Mouse (Mus musculus): Measurements from ENCODE around the gene F2. TPM values are rescaled to one million over a fixed set of nuclear protein-coding genes. Genes with fewer than 3 reads are reported as not detected.

F2 gene
- polyA plus RNA-seq (2017; shearing (Covaris generic)), result not detected

DNA sequence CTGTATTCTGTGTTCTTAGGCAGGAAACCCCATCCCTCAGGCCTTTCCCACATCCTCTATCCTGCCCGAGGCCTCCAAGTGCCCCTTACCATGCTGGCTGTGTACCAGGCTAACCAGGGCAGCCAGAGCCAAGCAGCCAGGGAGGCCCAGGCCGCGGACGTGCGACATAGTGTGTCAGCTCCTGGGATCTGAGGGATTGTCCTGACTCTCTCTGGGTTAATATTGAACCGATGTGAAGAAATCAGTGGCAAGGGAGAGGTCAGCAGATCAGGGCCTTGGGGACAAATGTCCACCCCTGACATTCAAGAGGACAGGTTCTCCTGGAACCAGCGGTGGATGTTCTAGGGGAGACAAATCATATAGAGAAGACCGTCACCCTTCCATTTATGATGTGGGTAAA, at the start of gene F2:
F2 (minus strand) TSS at position 186 of the 400 bp plus-strand sequence.

DNA sequence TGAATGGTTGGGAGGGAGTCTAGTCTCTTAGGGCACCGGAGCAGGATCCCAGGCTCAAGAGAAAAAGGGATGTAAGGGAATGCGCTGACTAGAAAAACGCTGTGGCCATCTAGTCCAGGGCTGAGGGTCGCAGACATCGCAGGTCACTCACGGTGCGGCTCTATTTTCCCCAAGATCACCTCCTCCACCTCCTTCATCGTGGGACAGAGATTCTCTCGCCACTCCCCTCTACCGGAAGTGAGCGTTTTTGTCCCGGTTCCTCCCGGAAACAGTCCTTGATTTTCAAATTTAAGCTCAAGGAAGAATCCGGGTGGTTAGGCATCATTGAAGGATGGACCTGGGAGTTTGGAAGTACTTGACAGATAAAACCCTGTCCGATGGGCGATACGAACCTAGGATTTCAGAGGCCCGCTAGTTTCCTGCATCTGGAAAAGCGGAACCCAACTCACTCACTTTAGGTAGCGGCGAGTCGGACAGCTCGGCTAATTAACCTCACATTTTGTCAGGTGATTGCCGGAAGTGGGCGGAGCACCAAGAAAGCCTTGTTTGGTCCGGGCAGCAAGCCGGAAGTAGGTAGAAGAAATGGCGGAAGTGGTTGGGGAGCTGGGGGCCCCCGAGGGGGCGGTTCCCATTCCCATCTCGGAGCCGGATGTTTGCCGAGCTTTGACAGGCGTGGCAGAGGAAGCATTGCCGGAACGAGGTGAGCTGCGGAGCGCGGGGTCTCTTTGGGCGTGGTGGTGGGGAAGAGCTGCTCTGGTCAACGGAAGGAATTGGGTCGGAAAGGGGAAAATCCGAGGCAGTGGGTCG, 13.5 kb upstream of the F2 start, which contains the start of the genes Zfp408 and Arhgap1:
Zfp408 (minus strand) TSS at position 239 of the 807 bp plus-strand sequence.
Arhgap1 (plus strand) TSS at position 308 of the 807 bp plus-strand sequence.

Other genes with a start within 250 kb of the F2 start
- gene 1110051M20Rik, start 191.7 kb downstream of the F2 start, polyA plus RNA-seq (2017; shearing (Covaris generic)), result 32.4 TPM
- gene Lrp4, start 178.9 kb downstream of the F2 start, polyA plus RNA-seq (2017; shearing (Covaris generic)), result not detected
- 63.3 TPM for gene Ckap5, start 109.7 kb downstream of the F2 start, polyA plus RNA-seq (2017; shearing (Covaris generic))
- 27.3 TPM for gene Zfp408, start 13.4 kb upstream of the F2 start, polyA plus RNA-seq (2017; shearing (Covaris generic))
- gene Arhgap1, start 13.4 kb upstream of the F2 start, polyA plus RNA-seq (2017; shearing (Covaris generic)), result 231 TPM
- 65.3 TPM for gene Atg13, start 74.2 kb upstream of the F2 start, polyA plus RNA-seq (2017; shearing (Covaris generic))
- 15.1 TPM for gene Harbi1, start 74.4 kb upstream of the F2 start, polyA plus RNA-seq (2017; shearing (Covaris generic))
- gene Ambra1, start 93.7 kb upstream of the F2 start, polyA plus RNA-seq (2017; shearing (Covaris generic)), result 64.2 TPM

Data from inflammation-experienced regulatory T-cells, adult 16 weeks (primary cell).